Mouse (Mus musculus): ENCODE measurements around the gene Acsm5.

Acsm5 gene

DNA sequence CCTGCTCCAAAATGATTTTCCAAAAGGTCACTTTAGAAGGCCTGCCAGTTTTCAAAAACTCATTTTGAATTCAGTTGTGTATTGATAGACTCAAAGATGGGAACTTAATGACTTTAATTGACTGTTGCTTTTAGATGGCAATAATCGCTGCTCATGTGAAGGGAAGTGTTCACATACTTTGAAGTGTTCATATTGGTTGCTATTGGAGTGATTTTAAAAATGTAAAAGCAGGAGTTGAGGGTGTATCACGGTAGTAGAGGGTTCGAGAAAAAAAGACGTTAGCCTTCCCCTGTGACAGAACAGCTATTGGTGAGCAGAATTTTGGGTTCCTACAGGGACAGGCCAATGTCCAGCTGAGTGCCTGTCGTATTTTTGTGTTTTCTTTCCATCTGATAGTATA, at the start of gene Acsm5:
Gene Acsm5 (plus strand): TSS at position 301 of the 400 bp plus-strand sequence.
- no peak for DNase-seq (ENCODE audit: low read depth, low spot score)

DNA sequence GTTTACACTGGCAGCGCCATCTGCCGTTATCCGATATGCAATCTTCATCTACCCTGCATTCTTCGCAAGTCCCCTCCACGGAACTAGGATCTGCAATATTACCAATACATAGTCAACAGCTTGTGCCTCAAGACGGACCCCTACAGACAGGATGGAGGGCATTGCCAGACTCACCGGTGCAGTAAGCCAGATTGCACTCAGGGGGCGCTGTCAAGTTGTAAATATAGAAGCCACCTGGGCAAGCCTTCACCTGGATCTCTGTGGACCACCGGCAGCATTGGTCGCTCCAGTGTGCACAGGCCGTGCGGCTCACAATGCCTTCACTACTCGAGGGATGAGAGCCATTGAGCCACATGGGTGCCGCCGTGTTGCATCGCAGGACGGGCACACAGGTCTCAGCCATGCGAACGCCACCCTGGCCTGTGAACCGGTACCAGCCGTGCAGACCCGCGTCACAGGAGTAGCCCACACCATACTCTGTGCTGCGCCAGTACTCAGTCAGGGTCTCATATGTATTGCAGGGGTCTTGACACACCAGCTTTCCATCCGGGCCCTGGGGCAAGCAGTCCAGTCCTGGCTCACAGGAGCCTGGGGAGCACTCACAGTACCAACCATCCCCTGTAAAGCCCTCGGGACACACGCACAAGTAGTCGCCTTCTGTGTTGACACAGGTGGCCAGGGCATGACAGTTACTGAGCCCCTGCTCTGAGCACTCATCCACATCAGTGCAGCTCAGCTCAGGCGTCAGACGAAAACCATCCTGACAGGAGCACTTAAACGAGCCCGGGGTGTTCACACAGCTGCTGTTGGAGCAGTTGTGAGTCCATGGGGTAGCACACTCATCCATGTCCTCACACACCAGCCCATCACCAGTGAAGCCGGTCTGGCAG, 42.5 kb upstream of the Acsm5 start:
- DNase-seq (ENCODE audit: low read depth, low spot score) = no peak

DNA sequence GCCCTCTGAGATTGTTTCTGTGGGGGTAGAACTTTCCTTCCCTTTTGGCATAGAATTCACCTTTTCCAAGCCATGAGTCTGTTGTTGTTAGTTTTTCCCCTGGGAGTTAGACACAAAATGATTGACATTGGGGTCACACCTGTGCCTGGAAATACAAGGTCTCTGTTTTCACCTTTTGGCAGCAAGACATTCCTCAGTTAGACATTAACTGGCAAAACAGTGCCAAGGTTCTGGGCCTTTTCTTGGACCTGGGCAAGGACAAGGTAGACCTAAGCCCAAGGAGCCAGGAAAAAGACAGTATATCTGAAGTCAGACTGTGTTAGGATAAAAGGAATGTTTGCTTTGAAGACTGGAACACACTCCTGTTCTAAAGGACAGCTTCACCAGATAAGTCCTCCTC, 40.0 kb upstream of the Acsm5 start, which contains the start of gene Umod:
Gene Umod (minus strand): TSS at position 27 of the 400 bp plus-strand sequence.
- no peak for DNase-seq (ENCODE audit: low read depth, low spot score)

DNA sequence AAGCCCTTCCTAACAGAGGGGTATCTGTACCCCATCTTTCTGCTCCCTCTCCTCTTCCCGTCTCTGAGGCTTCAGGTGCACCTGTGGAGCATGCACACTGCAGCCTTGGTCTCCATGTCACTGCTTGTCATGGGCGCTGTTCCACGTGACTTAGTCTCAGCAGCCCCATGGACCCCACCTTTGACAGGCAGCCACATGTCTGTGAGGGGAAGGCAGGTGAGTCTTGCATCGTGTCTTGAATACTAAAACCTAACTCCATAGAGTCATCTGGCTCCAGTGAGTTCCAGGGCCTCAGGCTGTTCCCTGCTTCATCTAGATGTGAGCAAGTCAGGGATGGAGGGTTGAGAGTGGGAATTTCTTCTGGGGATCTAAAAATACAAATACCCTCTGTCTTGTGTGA, 35.1 kb upstream of the Acsm5 start:
- no peak for DNase-seq (ENCODE audit: low read depth, low spot score)

DNA sequence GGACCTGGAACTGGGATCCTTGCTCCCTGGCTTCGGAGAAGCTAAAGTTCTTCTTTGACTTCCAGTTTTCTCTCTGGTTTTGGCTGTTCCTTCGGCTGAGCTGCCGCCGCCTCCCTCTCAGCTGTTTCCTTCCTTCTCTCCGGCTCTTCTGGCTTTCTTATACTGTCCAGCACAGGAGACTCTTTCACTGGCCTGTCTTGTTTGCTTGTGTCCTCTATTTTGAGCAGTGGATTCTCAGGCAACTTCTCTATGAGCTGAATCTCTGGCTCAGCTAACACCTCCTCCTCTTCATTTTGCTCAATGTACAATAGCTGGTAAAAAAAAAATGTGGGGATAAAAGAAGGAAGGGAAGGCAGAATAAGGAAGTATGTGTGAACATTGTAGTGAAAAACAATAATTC, 32.6 kb upstream of the Acsm5 start:
- no peak for DNase-seq (ENCODE audit: low read depth, low spot score)

DNA sequence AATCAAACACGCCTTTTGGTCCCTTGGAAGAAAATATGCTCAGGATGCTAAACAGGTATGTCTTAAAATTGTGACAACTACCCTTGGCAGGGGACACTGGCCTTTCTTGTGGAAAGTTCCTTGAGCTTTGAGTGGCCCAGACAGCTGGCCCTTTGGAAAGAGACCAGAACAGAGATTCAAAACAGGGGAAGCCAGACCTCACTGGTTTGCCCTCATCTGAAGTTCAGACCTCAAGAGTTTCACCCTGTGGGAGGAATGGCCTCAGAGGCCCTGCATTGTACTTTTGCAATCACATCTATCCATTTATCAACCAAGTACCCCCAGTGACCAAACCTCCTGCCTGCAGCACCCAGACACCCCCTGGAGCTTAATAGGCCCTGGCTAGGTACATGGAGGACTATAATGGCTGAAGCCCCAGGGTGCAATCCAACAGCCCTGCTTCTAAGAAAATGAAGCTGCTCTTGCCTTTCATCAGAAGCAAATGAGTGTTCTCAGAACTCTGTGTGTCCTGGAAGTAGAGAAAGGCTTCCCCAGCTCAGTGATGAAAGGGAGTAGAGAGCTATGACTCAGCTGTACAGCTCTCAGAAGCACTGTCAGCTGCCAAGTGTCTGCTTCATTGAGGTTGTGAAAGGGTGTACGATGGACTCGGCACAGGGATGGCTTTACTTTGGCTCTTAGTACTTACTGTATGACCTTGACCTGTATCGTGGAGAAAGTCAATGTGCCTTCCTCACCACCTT, 29.1 kb upstream of the Acsm5 start:
- DNase-seq (ENCODE audit: low read depth, low spot score) = no peak

DNA sequence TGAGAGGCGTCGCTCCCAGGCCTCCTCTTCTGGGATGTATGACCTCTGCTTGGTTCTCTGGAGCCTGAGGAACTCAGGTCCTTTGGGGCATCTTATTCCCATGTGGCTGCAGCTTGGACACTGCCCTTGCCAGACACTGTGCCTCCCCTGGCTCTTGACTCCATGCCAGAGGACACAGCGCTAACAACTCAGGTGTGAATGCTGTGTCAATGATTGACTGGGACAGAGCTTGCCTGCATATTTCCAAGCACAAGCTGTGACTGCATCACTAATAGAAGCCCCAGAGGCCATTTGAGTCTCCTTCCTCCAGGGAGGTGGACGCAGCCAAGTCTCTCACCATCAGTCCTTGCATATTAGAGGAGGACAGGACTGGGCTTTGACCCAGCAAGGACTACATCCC, 8.1 kb upstream of the Acsm5 start:
- DNase-seq (ENCODE audit: low read depth, low spot score) = no peak

DNA sequence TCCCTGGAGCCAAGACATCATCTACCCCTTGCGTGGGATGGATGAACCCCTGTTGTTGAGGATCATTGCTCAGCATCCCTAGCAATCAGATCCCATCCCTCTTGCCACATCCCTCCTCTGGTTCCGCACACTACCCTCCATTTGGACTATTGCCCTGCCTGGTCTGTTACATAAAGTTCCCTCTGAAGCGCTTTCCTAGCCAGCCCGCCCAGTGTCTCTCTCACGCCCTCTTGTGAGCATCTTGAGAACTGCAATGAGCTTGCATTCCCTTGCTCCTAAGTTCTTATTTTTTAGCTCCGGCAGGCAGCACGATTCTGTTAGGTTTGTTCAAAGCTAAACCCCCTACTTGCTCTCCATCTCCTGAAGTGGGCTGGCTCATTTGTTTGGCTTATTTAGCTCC, 6.2 kb upstream of the Acsm5 start:
- DNase-seq (ENCODE audit: low read depth, low spot score) = no peak

DNA sequence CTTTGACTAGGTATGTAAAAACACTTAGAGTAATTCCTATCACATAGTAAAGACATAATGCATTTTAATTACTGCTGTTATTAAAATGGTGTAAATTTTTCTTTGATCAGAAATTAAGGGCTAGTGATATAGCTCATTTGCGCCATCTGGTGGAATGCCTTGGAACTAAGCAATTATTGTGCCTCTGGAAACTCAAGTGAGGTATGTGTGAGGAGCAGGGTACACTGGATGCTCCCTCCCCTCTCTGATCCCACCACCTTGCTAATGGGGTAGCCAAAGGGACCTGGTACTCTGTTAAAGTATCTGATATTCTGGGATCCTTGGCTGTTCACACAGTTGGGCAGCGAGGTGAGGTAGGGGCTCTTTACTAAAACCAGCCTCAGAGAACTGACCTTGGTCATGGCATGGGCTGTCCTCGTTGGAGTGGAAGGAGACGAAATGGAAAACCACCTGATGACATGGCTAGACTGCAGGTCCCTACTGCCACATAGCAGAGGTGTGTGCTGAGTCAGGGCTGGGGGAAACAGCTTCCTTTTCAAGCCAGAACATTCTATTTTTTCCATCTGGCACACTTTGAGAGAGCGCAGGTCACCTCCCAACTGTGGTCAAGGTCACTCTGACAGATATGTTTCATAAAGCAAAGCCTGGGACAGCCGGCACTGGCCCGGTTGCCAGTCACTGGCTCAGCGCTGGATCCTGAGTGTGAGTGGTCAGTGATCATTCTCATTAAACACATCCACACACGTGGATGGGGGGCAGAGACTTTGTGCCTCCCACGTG, 3.6 kb upstream of the Acsm5 start:
- no peak for DNase-seq (ENCODE audit: low read depth, low spot score)

DNA sequence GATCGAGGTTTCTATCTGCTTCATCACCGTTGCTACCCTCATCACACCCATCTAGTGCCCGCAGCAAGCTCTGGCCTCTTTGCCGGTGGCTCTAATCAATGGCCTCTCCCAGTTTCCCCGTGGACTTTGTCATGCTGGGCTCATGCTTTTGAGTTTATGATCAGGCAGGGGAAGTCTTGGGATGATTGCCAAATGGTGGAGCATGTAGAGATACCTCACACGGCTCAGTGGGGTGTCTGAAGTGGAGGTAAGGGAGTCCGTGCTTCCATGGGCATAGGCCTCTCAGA, 3.0 kb upstream of the Acsm5 start:
- no peak for DNase-seq (ENCODE audit: low read depth, low spot score)

DNA sequence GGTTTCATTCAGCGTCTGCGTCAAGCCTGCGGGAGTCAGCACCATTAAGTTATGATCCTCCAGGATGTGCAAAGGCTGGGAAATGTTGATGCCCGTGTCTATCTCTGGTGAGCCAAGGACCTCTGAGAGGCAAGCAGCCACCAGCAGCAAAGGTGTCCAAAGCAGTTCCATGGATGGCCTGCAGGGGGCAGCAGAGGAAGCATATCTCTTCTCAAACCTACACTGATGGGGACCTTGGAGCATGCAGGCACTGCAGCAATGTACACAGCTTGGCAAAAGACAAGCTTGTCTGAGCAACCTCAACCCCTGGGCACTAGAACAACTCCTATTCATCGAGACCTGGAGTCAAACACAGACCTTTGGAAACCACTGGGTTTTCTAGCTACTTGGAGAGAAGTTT, 391 bp downstream of the Acsm5 start:
- DNase-seq (ENCODE audit: low read depth, low spot score) = no peak

DNA sequence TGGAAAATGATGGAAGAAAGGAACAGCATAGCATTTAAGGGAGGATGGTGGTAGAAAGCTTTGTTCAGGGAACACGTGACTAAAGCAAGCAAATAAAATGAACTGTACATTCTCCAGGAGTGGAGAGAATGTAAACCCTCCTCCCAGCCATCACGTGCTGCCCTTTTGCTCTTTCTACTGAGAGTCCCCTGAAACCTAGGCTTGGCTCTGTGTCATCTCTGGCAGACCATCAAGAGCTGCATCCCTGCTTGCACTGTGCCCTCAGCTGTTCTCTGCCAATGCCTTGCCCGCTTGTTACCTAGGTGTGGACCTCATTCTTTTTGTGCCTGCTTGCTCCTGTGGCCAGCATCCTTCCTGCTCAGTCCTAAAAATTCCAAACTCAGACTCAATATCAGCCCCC, 2.6 kb downstream of the Acsm5 start:
- DNase-seq (ENCODE audit: low read depth, low spot score) = no peak

DNA sequence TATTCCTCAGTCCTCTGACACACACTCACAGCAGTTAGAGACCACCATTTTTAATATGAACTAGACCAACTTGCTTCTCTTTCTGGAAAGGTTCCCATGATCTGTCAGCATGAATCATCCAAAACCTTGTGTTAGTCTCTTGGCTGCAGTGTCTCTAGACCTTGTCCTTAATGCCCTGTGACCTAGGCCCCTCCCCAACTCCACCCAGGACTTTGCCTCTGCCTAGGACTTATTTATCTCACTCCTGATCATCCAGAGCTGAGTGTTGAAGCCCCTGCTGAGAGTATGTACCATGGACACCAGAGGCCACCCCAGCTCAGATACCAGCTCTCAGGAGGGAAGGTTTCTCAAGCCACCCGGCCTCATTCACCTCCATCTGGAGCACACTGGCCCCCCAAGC, 3.1 kb downstream of the Acsm5 start:
- DNase-seq (ENCODE audit: low read depth, low spot score) = no peak

DNA sequence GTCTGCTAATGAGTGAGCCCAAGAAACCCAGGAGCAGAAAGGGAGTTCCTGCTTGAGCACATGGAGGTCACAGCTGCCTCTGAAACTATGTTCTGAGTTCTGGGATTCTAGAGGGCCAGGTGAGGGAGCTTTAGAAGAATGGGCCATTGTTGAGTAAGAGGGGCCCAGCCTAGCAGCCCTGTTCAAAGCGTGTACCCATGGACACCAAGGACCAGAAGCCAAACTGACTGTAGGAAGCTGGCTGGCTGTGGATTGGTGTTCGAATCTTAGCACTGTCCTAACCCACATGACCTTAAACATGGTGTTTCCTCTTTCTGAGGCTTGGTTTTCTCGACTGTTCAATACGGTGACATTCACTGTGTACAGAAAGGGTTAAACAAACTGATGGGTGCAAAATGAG, 4.1 kb downstream of the Acsm5 start, which contains the start of gene Pdilt:
Gene Pdilt (minus strand): TSS at position 101 of the 400 bp plus-strand sequence.
- no peak for DNase-seq (ENCODE audit: low read depth, low spot score)

DNA sequence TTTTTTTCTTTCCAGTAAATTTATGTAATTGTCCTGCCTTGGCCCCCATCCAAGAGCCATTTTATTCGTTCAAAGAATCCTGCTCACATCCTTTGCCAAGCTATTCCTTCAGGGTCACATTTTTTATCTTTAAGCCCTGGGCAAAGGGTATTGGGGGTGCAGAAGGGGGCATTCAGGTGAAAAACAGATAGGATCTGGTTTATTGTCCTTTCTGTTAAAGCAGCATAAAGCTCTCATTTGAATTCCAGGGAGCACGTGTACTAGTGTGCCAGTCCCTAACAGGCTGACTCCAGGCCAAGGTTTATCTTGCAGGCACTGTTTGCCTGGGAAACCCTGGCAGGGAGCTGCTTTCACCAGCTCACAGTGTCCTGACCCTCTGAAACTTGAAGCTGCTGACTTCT, 6.6 kb downstream of the Acsm5 start:
- DNase-seq (ENCODE audit: low read depth, low spot score) = no peak

DNA sequence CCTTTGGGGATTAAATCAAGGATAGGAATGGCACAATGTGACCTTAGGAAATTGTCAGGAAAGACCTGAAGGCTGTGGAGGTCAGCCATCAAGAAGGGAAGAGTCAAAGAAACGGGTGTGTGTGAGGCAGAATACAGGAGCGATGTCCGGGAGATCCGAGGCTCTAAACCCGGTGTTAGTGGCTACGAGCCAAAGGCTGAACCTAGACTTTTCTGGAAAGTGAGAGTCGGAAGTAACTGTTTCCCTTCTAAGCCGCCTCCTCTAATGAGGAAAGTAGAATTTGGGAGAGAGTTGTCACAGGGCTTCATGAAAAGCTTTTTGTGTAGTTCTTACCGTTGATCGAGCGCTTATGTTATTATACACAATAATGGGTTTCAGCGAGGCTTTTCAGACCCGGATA, 7.2 kb downstream of the Acsm5 start:
- DNase-seq (ENCODE audit: low read depth, low spot score) = no peak

DNA sequence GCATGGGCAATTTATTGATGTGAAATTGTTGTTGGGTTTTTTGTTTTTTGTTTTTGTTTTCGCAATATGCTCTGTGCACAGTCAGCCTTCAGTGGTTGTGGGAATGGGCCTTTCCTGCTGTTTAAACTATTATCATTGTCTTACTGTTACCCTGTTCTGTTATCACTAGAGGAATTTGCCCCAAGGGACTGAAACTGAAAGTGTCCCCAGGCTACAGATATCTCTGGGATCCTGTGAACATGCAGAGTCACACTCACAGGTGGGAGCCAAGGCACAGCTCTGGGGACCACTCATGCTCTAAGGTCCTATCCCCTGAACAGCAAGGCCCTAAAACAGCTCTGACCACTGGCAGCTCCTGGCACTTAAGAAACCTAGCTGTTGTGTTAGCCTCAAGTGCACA, 7.9 kb downstream of the Acsm5 start:
- DNase-seq (ENCODE audit: low read depth, low spot score) = no peak

DNA sequence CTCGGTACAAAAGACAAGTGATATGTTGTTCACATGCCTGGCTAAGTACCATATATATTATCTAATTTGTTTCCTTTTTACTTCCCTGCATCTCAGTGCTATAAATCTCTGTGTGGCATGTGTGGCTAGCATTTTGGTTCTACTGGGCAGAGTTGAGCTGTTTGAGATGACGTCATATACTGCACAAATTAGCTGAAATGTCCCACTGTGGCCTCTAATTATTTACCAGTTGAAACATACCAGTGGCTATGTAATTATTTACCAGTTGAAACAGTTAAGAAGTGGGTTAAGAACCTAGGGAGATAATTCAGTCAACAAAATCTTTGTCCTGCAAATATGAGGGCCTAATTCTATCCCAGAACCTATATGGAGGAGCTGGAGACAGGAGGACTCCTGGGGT, 8.3 kb downstream of the Acsm5 start:
- no peak for DNase-seq (ENCODE audit: low read depth, low spot score)

DNA sequence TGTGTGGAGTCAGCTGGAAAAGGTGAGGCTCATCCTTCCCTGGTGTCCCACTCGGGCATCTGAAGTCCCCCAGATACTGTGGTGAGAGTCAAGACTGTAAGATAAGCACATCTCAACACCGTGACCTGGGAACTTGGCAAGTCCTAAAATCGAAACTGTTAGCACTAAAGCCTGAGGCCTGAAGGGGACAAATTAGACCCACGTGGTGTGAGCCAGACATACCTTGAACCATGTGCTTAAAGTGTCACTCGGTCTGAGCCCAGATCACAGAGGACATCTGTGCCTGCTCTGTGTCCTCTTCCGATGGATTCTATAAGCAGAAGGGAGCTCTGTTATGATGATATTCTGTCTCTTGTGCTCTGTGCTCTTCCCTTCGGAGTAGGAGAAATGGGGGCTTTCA, 9.4 kb downstream of the Acsm5 start:
- DNase-seq (ENCODE audit: low read depth, low spot score) = no peak

DNA sequence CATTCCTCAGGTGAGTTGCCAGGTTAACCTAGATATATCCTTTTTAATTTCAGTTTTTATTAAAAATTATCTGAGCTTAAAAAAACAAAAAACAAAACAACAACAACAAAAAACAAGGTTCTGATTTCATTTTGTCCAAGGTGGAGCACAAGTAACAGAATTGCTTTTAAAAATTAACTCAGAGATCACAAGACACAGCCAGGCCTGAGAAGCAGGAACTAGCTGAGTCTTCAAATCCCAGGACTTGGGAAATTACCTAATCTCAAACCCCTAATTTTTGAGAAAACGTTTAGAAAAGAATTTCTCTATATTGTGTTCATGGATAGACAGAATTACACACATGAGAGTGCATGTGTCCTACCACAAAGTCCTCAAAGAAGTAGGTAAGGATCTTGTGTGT, 13.7 kb downstream of the Acsm5 start:
- no peak for DNase-seq (ENCODE audit: low read depth, low spot score)

DNA sequence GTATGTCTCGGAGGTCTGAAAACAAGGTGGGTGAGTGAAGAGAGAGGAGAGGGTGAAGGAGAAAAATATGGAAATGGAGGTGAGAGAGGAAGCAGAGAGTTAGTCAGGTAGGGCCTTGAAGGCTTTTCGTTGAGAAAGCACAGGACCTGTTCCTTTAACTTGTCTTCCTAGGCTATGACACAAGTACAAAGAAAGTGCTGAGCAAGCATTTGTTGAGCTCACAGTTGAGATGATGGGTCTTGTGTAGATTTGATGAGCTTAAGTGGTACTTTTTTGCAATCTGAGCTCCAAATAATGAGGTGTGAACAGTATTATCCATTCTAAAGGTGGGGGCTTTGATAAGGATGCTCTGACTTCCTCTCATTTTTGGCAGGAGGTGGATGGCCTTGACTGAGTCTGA, 15.1 kb downstream of the Acsm5 start:
- DNase-seq (ENCODE audit: low read depth, low spot score) = no peak

DNA sequence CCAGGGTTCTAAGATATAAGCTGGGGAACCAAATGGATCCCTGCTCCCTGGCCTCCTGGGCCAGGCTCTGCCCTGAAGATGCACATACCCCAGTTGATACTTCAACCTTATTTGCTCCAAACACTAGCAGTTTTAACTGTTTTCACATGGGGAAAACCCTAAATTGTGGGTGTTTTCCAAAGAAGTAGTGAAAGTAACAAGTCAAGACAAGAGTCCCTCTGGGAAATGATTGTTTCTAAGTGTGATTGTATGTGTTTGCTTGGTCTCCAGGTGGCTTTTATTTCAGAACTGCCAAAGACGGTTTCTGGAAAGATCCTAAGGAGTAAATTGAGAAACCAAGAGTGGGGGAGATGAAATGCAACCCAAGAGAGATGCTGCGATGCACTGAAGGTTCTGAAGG, 23.2 kb downstream of the Acsm5 start:
- DNase-seq (ENCODE audit: low read depth, low spot score) = no peak

Data from CD4-positive helper T cell, adult 2 months (primary cell).